Comparison of ENCODE assay signal across 8 mouse cellular contexts in the genomic region with DNA sequence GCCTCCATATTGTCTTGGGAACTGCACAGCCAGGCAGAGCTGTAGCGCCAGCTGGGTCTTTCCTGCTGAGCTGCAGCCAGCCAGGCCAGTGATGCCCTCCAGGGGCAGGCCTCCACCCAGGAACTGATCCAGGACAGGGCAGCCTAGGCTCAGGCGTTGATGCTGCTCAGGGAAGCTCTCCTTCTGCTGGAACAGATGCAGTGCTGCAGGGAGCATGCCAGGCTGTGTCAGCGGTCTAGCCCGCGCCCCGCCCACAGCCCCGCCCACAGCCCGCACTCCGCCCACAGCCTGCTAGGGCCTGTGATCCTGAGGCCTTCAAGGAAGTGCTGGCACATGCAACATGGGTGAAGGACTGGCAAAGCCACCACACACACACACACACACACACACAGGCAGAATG. TPM values are rescaled to one million over a fixed set of nuclear protein-coding genes. Genes with fewer than 3 reads are reported as not detected.
DNase-seq lines count a peak whose midpoint lies in the region; ATAC-seq lines count a peak whose summit lies in the region.

No protein-coding gene starts in this region.

- H3K9ac ChIP-seq in embryonic facial prominence, embryonic 12.5 days: no peak overlapping the region
- peak overlapping the region; percentile 52 for H3K9ac ChIP-seq in limb, embryonic 13.5 days
- no peak overlapping the region for H3K9ac ChIP-seq in midbrain, embryonic 15.5 days

- peak overlapping the region; percentile 52 for H3K27ac ChIP-seq in embryonic facial prominence, embryonic 12.5 days
- H3K27ac ChIP-seq in limb, embryonic 13.5 days: peak overlapping the region; percentile 40; the same call in 1 of the 2 replicates
- H3K27ac ChIP-seq in midbrain, embryonic 15.5 days: peak overlapping the region; percentile 28

- no peak for ATAC-seq in CD4-positive, CD25-positive, alpha-beta regulatory T cell, adult 4 months
- 0 out of 2 replicates have a peak, but pooled peaks have one; percentile 10 for ATAC-seq in embryonic facial prominence, embryonic 12.5 days (ENCODE audit: insufficient number of reproducible peaks, insufficient read depth, low FRiP score, low TSS enrichment)
- peak; percentile 17; the same call in 1 of the 2 replicates for ATAC-seq in limb, embryonic 13.5 days (ENCODE audit: low FRiP score, low read depth)
- ATAC-seq in midbrain, embryonic 15.5 days (replicated peaks): no peak

- H3K27me3 ChIP-seq in embryonic facial prominence, embryonic 12.5 days: no peaks in the 10 kb centered on the region
- H3K27me3 ChIP-seq in limb, embryonic 13.5 days: no peaks in the 10 kb centered on the region
- H3K27me3 ChIP-seq in midbrain, embryonic 15.5 days (replicated peaks): no peaks in the 10 kb centered on the region

- H3K9me3 ChIP-seq in embryonic facial prominence, embryonic 12.5 days: no peaks in the 10 kb centered on the region
- no peaks in the 10 kb centered on the region for H3K9me3 ChIP-seq in limb, embryonic 13.5 days
- H3K9me3 ChIP-seq in midbrain, embryonic 15.5 days: no peaks in the 10 kb centered on the region

- peaks cover 40% of the 10 kb centered on the region for H3K36me3 ChIP-seq in embryonic facial prominence, embryonic 12.5 days
- peaks cover 48% of the 10 kb centered on the region for H3K36me3 ChIP-seq in limb, embryonic 13.5 days
- H3K36me3 ChIP-seq in midbrain, embryonic 15.5 days (replicated peaks): peaks cover 10% of the 10 kb centered on the region

- peaks cover 26% of the 10 kb centered on the region for H3K4me1 ChIP-seq in embryonic facial prominence, embryonic 12.5 days
- H3K4me1 ChIP-seq in limb, embryonic 13.5 days: peaks cover 22% of the 10 kb centered on the region
- H3K4me1 ChIP-seq in midbrain, embryonic 15.5 days: peaks cover 24% of the 10 kb centered on the region

- WGBS in embryonic facial prominence, embryonic 12.5 days: 3% methylated on average over 9 of the region's 9 CpGs
- WGBS in limb, embryonic 13.5 days: 3% methylated on average over 9 of the region's 9 CpGs
- 2% methylated on average over 9 of the region's 9 CpGs for WGBS in midbrain, embryonic 15.5 days

- DNase-seq in CD4-positive, CD25-positive, alpha-beta regulatory T cell, adult 2 months (ENCODE audit: low read depth, low spot score): peak; percentile 84
- peak; percentile 79 to 83 for DNase-seq in heart, adult 18-20 months
- peak; percentile 76 for DNase-seq in kidney, adult 18-20 months
- DNase-seq in spleen, postnatal 14 days (ENCODE audit: low spot score in 2 of 2): peak; percentile 24 to 28

- H3K4me2 ChIP-seq in embryonic facial prominence, embryonic 12.5 days (replicated peaks): peak overlapping the region; percentile 14; the same call in 1 of the 2 replicates
- H3K4me2 ChIP-seq in limb, embryonic 13.5 days (replicated peaks): peak overlapping the region; percentile 21; the same call in 1 of the 2 replicates
- H3K4me2 ChIP-seq in midbrain, embryonic 15.5 days: no peak overlapping the region

- no peak overlapping the region for H3K4me3 ChIP-seq in embryonic facial prominence, embryonic 12.5 days
- H3K4me3 ChIP-seq in limb, embryonic 13.5 days: no peak overlapping the region
- no peak overlapping the region for H3K4me3 ChIP-seq in midbrain, embryonic 15.5 days

RNA-seq across cellular contexts. Expression of gene Xrcc3, which starts 3.9 kb away (rescaled TPM):
- 1 to 10 TPM; 3.8 to 4.7 TPM for polyA plus RNA-seq in CD4-positive, CD25-positive, alpha-beta regulatory T cell, adult 4 months (2017; shearing (Covaris generic))
- polyA plus RNA-seq in embryonic facial prominence, embryonic 12.5 days (2016; fragmentation: Nextera tagmentation; extraction: Ambion mirVana): 10.8 and 11.2 TPM in 2 replicates
- total RNA-seq in heart, adult 18-20 months (2021): 1 to 10 TPM in 1 of 2 experiments, under 1 TPM in 1; 0.72 to 1.6 TPM
- polyA plus RNA-seq in limb, embryonic 13.5 days (2015; fragmentation: Nextera tagmentation; extraction: Ambion mirVana): 7.2 and 11.0 TPM in 2 replicates
- 2.9 and 3.1 TPM in 2 replicates for polyA plus RNA-seq in midbrain, embryonic 15.5 days (2015; fragmentation: Nextera tagmentation; extraction: Ambion mirVana)

RNA-seq across cellular contexts. Expression of gene Zfyve21, which starts 4.2 kb away (rescaled TPM):
- 1 to 10 TPM; 5.4 to 6.9 TPM for polyA plus RNA-seq in CD4-positive, CD25-positive, alpha-beta regulatory T cell, adult 4 months (2017; shearing (Covaris generic))
- 88.9 and 90.9 TPM in 2 replicates for polyA plus RNA-seq in embryonic facial prominence, embryonic 12.5 days (2016; fragmentation: Nextera tagmentation; extraction: Ambion mirVana)
- 10 to 100 TPM; 71.6 to 77.3 TPM for total RNA-seq in heart, adult 18-20 months (2021)
- polyA plus RNA-seq in limb, embryonic 13.5 days (2015; fragmentation: Nextera tagmentation; extraction: Ambion mirVana): 105 and 111 TPM in 2 replicates
- 32.3 and 39.5 TPM in 2 replicates for polyA plus RNA-seq in midbrain, embryonic 15.5 days (2015; fragmentation: Nextera tagmentation; extraction: Ambion mirVana)

RNA-seq across cellular contexts. Expression of gene Klc1, which starts 51.1 kb away (rescaled TPM):
- 10 to 100 TPM; 17.8 to 20.6 TPM for polyA plus RNA-seq in CD4-positive, CD25-positive, alpha-beta regulatory T cell, adult 4 months (2017; shearing (Covaris generic))
- polyA plus RNA-seq in embryonic facial prominence, embryonic 12.5 days (2016; fragmentation: Nextera tagmentation; extraction: Ambion mirVana): 149 and 157 TPM in 2 replicates
- 10 to 100 TPM; 77.1 to 83.0 TPM for total RNA-seq in heart, adult 18-20 months (2021)
- polyA plus RNA-seq in limb, embryonic 13.5 days (2015; fragmentation: Nextera tagmentation; extraction: Ambion mirVana): 112 and 113 TPM in 2 replicates
- polyA plus RNA-seq in midbrain, embryonic 15.5 days (2015; fragmentation: Nextera tagmentation; extraction: Ambion mirVana): 661 and 666 TPM in 2 replicates

Comparison
In these comparisons a context has a peak if more than half of its experiments do, and no peak if none do; other contexts are left out.
1. DNase-seq: peak in every context shown above with its lines; median percentile 84 in CD4-positive, CD25-positive, alpha-beta regulatory T cell, adult 2 months; 81 in heart, adult 18-20 months; 76 in kidney, adult 18-20 months; 26 in spleen, postnatal 14 days.
2. ATAC-seq: peak in embryonic facial prominence, embryonic 12.5 days (single experiment) and limb, embryonic 13.5 days (single experiment); none in CD4-positive, CD25-positive, alpha-beta regulatory T cell, adult 4 months (single experiment) and midbrain, embryonic 15.5 days (single experiment).
3. Peak in every context shown above with its lines, with median percentiles within 50 percentile points of each other: H3K27ac ChIP-seq.